Mouse (Mus musculus) central nervous system, embryonic 11.5 days (tissue): ENCODE data around the gene Adcy7. TPM values are rescaled to one million over a fixed set of nuclear protein-coding genes. Genes with fewer than 3 reads are reported as not detected.

Experiments used
- polyA plus RNA-seq: library from polyadenylated mRNA; depleted of rRNA; stranded (reverse); fragments of >200 nt; gene quantifications from 2 replicates; pipeline ENCODE4 v1.2.3, GENCODE M21; 2012; rRNA removed

The Adcy7 gene
- polyA plus RNA-seq: 4.2 and 5.0 TPM in 2 replicates

DNA sequence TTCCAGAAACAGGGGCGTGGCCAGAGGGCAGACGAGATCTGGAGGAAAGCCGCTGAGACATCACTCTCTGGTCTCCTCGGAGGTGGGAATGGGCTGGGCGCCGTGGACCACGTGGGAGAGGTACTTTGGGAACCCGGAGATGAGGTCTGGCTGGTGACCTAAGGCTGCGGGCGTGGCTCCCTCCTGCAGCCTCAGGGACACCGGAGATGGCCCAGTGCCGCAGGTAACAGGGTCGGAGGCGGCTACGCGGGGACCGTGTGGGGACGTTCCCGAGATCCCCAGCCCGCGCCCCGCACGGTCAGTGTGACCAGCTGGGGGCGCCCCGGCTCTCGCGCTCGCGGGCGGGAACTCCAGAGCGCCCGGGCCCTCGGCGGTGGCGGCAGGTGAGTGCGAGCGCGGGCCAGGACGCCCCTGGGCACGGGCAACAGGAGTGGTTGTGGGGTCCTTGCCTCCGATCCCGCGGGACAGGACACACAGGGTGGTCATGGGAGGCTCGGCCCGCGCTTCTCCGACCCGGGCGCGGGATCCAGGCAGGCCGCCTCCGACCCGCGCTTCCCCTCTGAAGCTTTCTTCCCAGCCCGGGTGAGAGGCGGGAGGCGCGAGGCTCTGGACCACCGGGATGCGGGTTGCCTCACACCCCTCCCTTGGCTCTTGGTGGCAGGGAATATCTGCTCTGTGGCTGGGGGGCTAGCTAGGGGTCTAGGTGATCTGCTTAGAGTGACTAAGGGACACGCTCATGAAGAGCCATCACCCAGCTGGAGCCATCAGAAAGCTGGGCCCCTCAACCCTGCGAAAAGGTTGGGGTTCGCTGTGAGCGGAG, at the start of gene Adcy7:
TSS of gene Adcy7 (plus strand) at position 173 of the 820 bp plus-strand sequence.

GRCm38 (mm10) chr8:88361708-88362428, 89.7 kb downstream of the Adcy7 start, which contains the start of gene Brd7:
Brd7 (minus strand) TSS chr8:88362194.

Other genes starting within 250 kb of the Adcy7 start
- gene Cnep1r1, start 153.6 kb upstream of the Adcy7 start, polyA plus RNA-seq: 45.3 and 70.8 TPM in 2 replicates
- 43.2 and 43.8 TPM in 2 replicates for gene Heatr3, start 134.5 kb upstream of the Adcy7 start, polyA plus RNA-seq
- gene Tent4b, start 73.2 kb upstream of the Adcy7 start, polyA plus RNA-seq: 19.1 and 28.2 TPM in 2 replicates
- 95.1 and 142 TPM in 2 replicates for gene Brd7, start 89.8 kb downstream of the Adcy7 start, polyA plus RNA-seq
- gene Nkd1, start 249.0 kb downstream of the Adcy7 start, polyA plus RNA-seq: 45.2 and 48.3 TPM in 2 replicates